Mouse (Mus musculus) embryonic facial prominence, embryonic 11.5 days (tissue): ENCODE data around the gene Nccrp1. TPM values are rescaled to one million over a fixed set of nuclear protein-coding genes. Genes with fewer than 3 reads are reported as not detected.
A peak's percentile ranks its signal among the peaks of the same experiment; 100 is the strongest.
"Not testable (repeated sequence)": the region's sequence is repeated elsewhere in the genome, so short reads cannot be mapped to it uniquely, and the experiment has no call there.

Source experiments
- ATAC-seq: fragments of 200-750 bp; cut with Nextera tagmentation; replicated peaks from 2 replicates; pipeline ENCODE4 v1.8.0; 2017; ENCODE audit warnings: low read depth; ENCODE audit not compliant: insufficient number of reproducible peaks, low FRiP score, low TSS enrichment
- DNase-seq: peaks from one replicate; pipeline ENCODE4 v3.0.0-alpha.2; 2015; ENCODE audit warnings: low spot score
- H3K27ac ChIP-seq: fragments of 300-500 bp; sonication (generic); replicated peaks from 2 replicates; pipeline ENCODE4 v1.5.1; 2014; ENCODE audit warnings: mild to moderate bottlenecking, low read depth, low read length, control low read depth
- H3K27me3 ChIP-seq: fragments of 300-500 bp; sonication (generic); 2 replicates; pipeline ENCODE4 v1.6.1; 2014; ENCODE audit warnings: mild to moderate bottlenecking, low read length, moderate library complexity, mixed read lengths; ENCODE audit not compliant: control insufficient read depth, insufficient read depth
- H3K36me3 ChIP-seq: fragments of 300-500 bp; sonication (generic); replicated peaks from 2 replicates; pipeline ENCODE4 v1.6.1; 2014; ENCODE audit warnings: low read depth, mild to moderate bottlenecking, low read length, moderate library complexity, mixed read lengths; ENCODE audit not compliant: control insufficient read depth, insufficient read depth
- H3K4me1 ChIP-seq: fragments of 300-500 bp; sonication (generic); 2 replicates; pipeline ENCODE4 v1.6.1; 2014; ENCODE audit warnings: low read length, mixed read lengths; ENCODE audit not compliant: control insufficient read depth, insufficient read depth
- H3K4me2 ChIP-seq: fragments of 300-500 bp; sonication (generic); 2 replicates; pipeline ENCODE4 v1.6.1; 2014; ENCODE audit warnings: low read depth, mild to moderate bottlenecking, control low read depth, low read length, moderate library complexity
- H3K4me3 ChIP-seq: fragments of 300-500 bp; sonication (generic); 2 replicates; pipeline ENCODE4 v1.5.1; 2014; ENCODE audit warnings: low read depth, low read length, control low read depth
- H3K9ac ChIP-seq: fragments of 300-500 bp; sonication (generic); replicated peaks from 2 replicates; pipeline ENCODE4 v1.6.1; 2014; ENCODE audit warnings: mild to moderate bottlenecking, control low read depth, low read length
- H3K9me3 ChIP-seq: fragments of 300-500 bp; sonication (generic); replicated peaks from 2 replicates; pipeline ENCODE4 v1.6.1; 2016; ENCODE audit warnings: mild to moderate bottlenecking, low read length, inconsistent platforms, mixed read lengths; ENCODE audit not compliant: control insufficient read depth
- WGBS: fragments of 180-500 bp; shearing (Covaris S2); extraction: QIAGEN DNeasy Blood & Tissue Kit; methylation state at CpG from one replicate; pipeline ENCODE4 v1.1.7; 2014; 5-methylcytosine and 5-hydroxymethylcytosine counted together
- polyA plus RNA-seq: library from polyadenylated mRNA; unstranded; fragments of >200 nt; fragmentation: Nextera tagmentation; extraction: Ambion mirVana; gene quantifications from 2 replicates; pipeline ENCODE4 v1.2.1, GENCODE M21; 2014

Gene Nccrp1
- polyA plus RNA-seq, 1 experiment from 2014 or later: not detected

DNA sequence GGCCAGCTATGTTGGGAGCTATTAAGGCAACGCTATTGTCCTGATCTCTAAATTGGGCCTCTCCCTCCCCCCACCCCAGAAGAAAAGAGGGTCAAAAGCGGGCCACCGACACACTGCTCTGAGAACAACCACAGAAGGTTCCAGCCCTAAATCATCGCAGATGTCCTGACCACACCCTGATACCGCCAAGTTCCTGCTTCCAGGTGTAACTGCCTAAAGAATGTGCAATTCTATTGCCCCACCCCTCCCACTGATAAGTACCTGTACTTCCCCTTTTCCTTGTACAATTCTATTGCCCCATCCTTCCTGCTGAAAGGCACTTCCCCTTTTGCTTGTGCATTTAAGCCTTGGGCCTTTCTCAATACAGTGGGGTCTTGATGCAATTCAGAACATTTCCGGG is 8.2 kb downstream of the Nccrp1 start:
- not testable (repeated sequence) for H3K9ac ChIP-seq, H3K9me3 ChIP-seq, H3K27me3 ChIP-seq, H3K4me1 ChIP-seq, H3K4me2 ChIP-seq, DNase-seq, ATAC-seq, H3K27ac ChIP-seq, H3K36me3 ChIP-seq, H3K4me3 ChIP-seq
- 92% methylated on average over 6 of the region's 6 CpGs for WGBS

DNA sequence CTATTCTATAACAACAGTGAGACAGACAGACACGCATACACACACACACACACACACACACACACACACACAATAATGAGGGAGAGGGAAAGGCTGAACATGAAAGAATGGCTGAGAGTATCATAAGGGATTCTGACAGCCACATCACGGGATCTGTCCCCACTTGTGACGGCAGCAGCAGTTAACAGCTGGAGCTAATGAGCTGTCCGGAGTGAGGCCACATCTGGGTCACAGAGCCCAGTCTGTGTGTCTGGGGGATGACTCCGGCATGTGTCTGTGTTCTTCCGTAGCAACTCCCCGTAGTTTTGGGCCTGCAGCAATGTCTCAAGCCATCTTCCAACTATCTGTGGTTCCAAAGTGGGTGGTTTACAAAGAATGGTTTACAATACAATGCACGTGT is 15.0 kb downstream of the Nccrp1 start:
- H3K36me3 ChIP-seq: no peaks in the 10 kb centered on the region
- H3K9me3 ChIP-seq: no peaks in the 10 kb centered on the region
- H3K9ac ChIP-seq: no peak overlapping the region
- H3K4me2 ChIP-seq: no peak overlapping the region
- no peaks in the 10 kb centered on the region for H3K4me1 ChIP-seq
- no peaks in the 10 kb centered on the region for H3K27me3 ChIP-seq
- H3K27ac ChIP-seq: no peak overlapping the region
- no peak overlapping the region for H3K4me3 ChIP-seq
- no peak for DNase-seq
- 60% methylated on average over 8 of the region's 8 CpGs for WGBS
- ATAC-seq: no peak

DNA sequence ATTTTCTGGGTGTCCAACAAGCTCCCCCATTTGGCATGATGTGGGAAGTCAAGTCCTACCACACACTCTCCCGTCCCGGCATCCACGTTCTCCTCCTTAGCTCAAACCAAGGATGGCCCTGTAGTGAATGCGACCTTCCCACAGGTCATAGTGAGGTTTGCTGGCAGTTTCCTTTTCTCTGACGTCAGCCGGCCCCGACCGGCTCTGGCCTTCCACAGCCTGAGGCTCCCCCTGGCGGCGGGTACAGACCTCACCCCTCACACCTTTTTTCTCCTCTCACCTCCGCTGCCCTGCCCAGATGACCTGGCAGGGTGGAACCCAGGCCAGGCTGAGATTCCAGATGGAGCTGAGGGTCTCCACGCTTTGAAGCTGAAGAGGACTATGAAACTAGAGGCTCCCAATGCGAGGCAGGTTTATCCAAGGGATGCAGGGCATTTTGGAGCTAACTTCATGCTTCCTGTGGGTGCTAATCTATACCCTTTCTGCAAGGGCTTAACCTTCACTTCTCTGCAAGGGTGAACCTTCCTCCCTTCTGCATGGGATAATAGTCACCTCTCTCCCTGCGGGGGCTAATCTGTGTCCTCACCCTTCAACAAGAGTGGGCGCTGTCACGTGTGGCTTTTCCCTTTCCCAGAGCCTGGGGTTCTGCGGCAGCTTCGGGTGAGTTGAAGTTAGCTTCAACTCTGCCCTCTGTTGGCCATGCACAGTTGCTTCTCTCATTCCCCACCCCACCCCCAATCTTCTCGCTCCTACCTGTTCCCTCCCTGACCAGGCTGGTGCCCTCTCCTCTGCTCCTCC is 18.9 kb downstream of the Nccrp1 start:
- Histone ChIP-seq H3K27ac (no peak overlapping the region), H3K4me2 (no peak overlapping the region), H3K4me1 (no peaks in the 10 kb centered on the region), H3K27me3 (no peaks in the 10 kb centered on the region), H3K9me3 (no peaks in the 10 kb centered on the region), H3K36me3 (no peaks in the 10 kb centered on the region), H3K4me3 (no peak overlapping the region), H3K9ac (no peak overlapping the region; the same call in 1 of the 2 replicates)
- ATAC-seq: peak; percentile 70; the same call in 1 of the 2 replicates
- WGBS: 7% methylated on average over 19 of the region's 19 CpGs
- DNase-seq: peak; percentile 83

DNA sequence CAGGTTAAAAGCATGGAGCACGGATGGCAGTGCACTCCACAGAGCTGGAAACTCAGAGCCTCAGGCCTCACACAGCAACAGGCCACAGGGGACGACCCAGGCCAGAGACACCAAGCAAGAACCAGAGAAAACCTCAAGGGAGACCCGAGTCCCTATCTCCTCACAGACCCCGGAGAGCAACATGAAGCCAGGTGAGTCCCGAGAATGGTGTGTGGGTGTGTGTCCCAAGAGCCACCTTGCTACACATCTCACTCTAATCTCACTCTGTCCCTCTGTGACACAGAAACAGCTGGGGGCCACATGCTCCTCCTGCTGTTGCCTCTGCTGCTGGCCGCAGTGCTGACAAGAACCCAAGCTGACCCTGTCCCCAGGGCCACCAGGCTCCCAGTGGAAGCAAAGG is 24.5 kb downstream of the Nccrp1 start, which contains the start of gene Ifnl3:
Gene Ifnl3, plus strand, starts transcription at position 301 of the 400 bp plus-strand sequence.
- H3K36me3 ChIP-seq, ATAC-seq, H3K4me2 ChIP-seq, H3K9ac ChIP-seq, H3K4me3 ChIP-seq, H3K27ac ChIP-seq, DNase-seq, H3K27me3 ChIP-seq, H3K9me3 ChIP-seq, H3K4me1 ChIP-seq: not testable (repeated sequence)
- 72% methylated on average over 5 of the region's 6 CpGs for WGBS

DNA sequence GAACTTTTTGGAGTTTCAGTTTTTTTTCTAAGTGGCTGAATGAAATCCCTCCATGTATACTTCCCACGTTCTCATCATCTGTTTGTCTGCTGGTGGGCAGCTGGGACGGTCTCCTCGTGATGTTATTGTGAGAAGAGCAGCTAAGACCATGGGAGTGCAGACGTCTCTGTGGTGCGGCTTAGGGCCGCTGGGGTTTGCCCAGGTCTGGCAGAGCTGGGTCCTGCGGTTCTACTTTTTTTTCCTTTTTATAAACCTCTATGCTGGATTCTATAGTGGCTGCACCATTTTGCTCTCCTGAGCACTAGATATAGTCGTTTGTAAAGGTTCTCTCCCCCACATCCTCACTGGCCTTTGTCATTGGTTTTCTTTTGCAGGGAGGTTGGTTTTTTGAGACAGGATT is 35.6 kb downstream of the Nccrp1 start:
- WGBS: 75% methylated on average over 8 of the region's 8 CpGs
- Histone ChIP-seq H3K27ac (no peak overlapping the region), H3K9ac (no peak overlapping the region), H3K27me3 (no peaks in the 10 kb centered on the region), H3K4me3 (no peak overlapping the region), H3K9me3 (no peaks in the 10 kb centered on the region), H3K36me3 (no peaks in the 10 kb centered on the region), H3K4me1 (no peaks in the 10 kb centered on the region), H3K4me2 (no peak overlapping the region)
- ATAC-seq (no peak), DNase-seq (no peak)

DNA sequence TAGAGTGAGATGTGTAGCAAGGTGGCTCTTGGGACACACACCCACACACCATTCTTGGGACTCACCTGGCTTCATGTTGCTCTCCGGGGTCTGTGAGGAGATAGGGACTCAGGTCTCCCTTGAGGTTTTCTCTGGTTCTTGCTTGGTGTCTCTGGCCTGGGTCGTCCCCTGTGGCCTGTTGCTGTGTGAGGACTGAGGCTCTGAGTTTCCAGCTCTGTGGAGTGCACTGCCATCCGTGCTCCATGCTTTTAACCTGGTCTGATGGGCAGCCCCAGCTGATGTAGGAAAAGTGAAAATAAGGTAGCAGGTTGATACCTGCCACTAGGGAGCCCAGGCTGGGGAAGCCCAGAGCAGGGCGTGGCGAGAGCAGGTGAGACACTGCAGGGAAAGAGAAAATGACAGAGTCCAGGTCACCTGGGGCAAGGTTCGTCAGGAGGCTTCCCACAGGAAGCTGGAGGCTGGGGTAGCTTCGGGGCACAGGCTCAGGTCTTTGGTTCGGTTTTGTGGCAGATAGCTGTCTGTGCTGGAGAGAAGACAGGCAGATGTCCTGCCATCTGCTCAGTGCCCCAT is 36.6 kb downstream of the Nccrp1 start, which contains the start of gene Ifnl2:
Gene Ifnl2, minus strand, starts transcription at position 51 of the 570 bp plus-strand sequence.
- H3K27me3 ChIP-seq, H3K4me1 ChIP-seq, ATAC-seq, H3K9ac ChIP-seq, H3K4me3 ChIP-seq, H3K9me3 ChIP-seq, DNase-seq, H3K4me2 ChIP-seq, H3K36me3 ChIP-seq, H3K27ac ChIP-seq: not testable (repeated sequence)
- 69% methylated on average over 8 of the region's 8 CpGs for WGBS

DNA sequence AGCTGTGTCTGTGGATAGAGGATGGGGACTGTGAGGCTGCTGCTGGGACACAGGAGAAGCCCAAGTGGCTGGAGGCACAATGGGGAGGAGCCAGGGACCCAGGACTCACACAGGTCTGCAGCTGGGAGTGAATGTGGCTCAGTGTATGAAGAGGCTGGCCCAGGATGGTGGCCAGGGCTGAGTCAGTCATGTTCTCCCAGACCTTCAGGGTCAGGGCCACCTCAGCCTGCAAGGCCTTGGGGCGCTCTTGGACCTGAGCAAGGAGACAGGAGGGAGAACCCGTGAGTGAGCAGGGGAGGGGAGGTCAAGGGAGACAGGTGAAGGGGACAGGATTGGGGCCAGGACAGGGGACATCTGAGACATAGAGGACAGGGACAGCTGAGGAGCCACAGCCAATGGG is 37.9 kb downstream of the Nccrp1 start:
- WGBS: no CpG with 5 or more reads among the region's 2 CpGs
- not testable (repeated sequence) for H3K4me1 ChIP-seq, H3K4me2 ChIP-seq, DNase-seq, H3K9ac ChIP-seq, ATAC-seq, H3K27me3 ChIP-seq, H3K4me3 ChIP-seq, H3K9me3 ChIP-seq, H3K36me3 ChIP-seq, H3K27ac ChIP-seq

DNA sequence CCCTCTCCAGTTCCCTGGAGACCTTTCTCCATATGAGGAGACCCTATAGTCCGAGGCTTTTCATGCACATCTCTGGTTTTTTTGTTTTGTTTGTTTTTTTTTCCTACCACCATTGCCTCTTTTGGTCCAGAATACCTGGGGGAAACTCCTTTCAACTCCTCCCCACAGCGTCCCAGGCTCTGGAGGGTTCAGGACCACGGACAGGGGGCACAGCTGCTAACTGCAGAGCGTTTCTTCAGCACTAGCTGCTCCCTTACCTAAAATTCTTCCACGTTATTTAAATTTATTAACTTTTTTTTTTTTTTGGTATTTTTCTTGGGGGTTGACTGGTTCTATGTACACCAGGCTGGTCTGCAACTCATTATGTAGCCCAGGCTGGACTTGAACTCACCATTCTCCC is 41.5 kb downstream of the Nccrp1 start:
- no peak for ATAC-seq
- H3K4me2 ChIP-seq: no peak overlapping the region
- no peak overlapping the region for H3K27ac ChIP-seq
- DNase-seq: peak; percentile 76
- no peaks in the 10 kb centered on the region for H3K36me3 ChIP-seq
- no peaks in the 10 kb centered on the region for H3K9me3 ChIP-seq
- H3K4me1 ChIP-seq: no peaks in the 10 kb centered on the region
- H3K4me3 ChIP-seq: no peak overlapping the region
- WGBS: 7% methylated on average over 5 of the region's 5 CpGs
- no peak overlapping the region for H3K9ac ChIP-seq
- H3K27me3 ChIP-seq: no peaks in the 10 kb centered on the region
